Mouse (Mus musculus): ENCODE results near the gene Bcl7c.

DNA sequence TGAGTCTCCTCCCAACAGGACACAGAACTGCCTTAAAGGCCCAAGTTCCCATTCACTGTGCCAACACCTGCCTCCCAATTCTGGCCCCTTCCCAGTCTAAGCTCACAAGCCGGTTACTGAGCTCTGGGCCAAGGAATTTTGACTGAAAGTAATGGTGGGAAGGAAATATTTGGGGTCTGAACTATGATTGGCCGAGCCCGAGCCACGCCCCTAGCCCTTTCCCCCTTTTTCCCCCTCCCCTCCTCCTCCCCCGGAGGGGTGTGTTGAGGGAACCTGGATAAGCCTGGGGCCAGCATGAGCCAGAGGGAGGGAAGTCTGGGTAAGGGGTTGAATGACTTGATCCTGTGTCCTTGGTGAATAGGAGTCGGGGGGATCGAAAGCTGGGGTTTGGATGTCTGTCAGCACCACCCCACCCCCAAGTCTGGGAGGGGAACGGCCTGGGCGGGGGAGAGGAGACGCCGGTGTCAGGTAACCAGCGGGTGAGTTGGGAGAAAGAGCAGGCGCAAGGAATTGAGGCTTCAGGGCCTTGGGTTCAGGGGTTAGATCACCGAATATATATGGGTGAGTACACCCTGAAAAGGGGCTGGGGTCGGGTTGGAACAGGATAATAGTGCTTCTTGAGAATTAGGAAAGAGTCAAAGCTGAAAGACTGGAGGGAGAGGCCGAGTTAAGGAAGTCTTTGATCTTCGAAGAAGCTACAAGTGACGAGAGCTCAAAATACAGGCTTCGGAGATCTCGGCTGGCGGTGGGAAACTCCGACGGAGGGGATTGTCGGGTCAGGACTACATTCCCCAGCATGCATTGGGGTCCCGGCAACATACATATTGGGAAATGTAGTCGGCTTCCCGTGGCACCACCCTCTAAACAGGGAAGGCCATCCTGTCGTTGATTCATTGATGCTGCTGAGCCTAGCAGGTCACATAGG is 4.0 kb upstream of the Bcl7c start, which contains the start of gene Ctf1:
- TF ChIP-seq CTCF (IDR thresholded peaks at IDR 0.05; ENCODE audit: low read depth, low read length) (no peak), POLR2AphosphoS5 (IDR thresholded peaks at IDR 0.05; ENCODE audit: insufficient replicate concordance, low read depth, low read length) (no peak), TAL1 (conservative IDR thresholded peaks at IDR 0.05; ENCODE audit: low read depth, low read length) (no peak), GATA1 (IDR thresholded peaks at IDR 0.05; ENCODE audit: borderline replicate concordance, low read length) (no peak), GATA2 (IDR thresholded peaks at IDR 0.05; ENCODE audit: borderline replicate concordance, low read depth, low read length) (no peak)
